Comparison of ENCODE assay signal across 11 mouse cellular contexts in genomic region chr2:37516922-37517462, GRCm38 (mm10). TPM values are rescaled to one million over a fixed set of nuclear protein-coding genes. Genes with fewer than 3 reads are reported as not detected.
A peak's percentile ranks its signal among the peaks of the same experiment; 100 is the strongest.
DNase-seq lines count a peak whose midpoint lies in the region; ATAC-seq and TF ChIP-seq lines count a peak whose summit lies in the region.
"Had no signal": no experiment of that assay in that cellular context is flagged by ENCODE, and none has a peak within 500 bp of the region (broad histone marks: within the 10 kb centered on the region; RNA-seq: fewer than 3 reads in every experiment).

No protein-coding gene starts in this region.

- no peak overlapping the region for H3K4me3 ChIP-seq in heart, adult 2 months
- peak overlapping the region; percentile 48 for H3K4me3 ChIP-seq in hindbrain, embryonic 15.5 days
- H3K4me3 ChIP-seq: erythroblast, embryonic 14.5 days; liver, embryonic 13.5 days had no signal

- intact Hi-C loops in heart, adult 2 months (cut with DNase I) = no loop called here
- intact Hi-C loops in heart, postnatal 36 days (cut with DNase I) = loop anchor here (10.0 kb wide), 1 partner anchor 258 kb away; the partner anchor contains the start of gene Crb2

- peak overlapping the region; percentile 59 for H3K4me2 ChIP-seq in hindbrain, embryonic 15.5 days

- TF ChIP-seq EP300 in heart, adult 2 months (IDR thresholded peaks at IDR 0.05; ENCODE audit: insufficient read depth, low read depth, low read length) = no peak

- H3K9ac ChIP-seq in heart, adult 2 months (ENCODE audit: low read depth, low read length) = peak overlapping the region; percentile 24; the same call in 1 of the 2 replicates
- peak overlapping the region; percentile 46 for H3K9ac ChIP-seq in hindbrain, embryonic 15.5 days
- H3K9ac ChIP-seq: liver, embryonic 13.5 days had no signal

- H3K79me2 ChIP-seq in heart, adult 2 months (replicated peaks; ENCODE audit: control insufficient read depth, insufficient read depth, low read length) = no peaks in the 10 kb centered on the region

- no peak overlapping the region for H3K27ac ChIP-seq in heart, adult 2 months
- H3K27ac ChIP-seq in hindbrain, embryonic 15.5 days (replicated peaks) = peak overlapping the region; percentile 90
- H3K27ac ChIP-seq: liver, embryonic 13.5 days had no signal

- peaks cover 8% of the 10 kb centered on the region for H3K36me3 ChIP-seq in heart, adult 2 months (ENCODE audit: control insufficient read depth, insufficient read depth, low read length)
- H3K36me3 ChIP-seq in hindbrain, embryonic 15.5 days = peaks cover 11% of the 10 kb centered on the region

- H3K27me3 ChIP-seq in heart, adult 2 months (ENCODE audit: control insufficient read depth, insufficient read depth, low read length) = no peaks in the 10 kb centered on the region
- H3K27me3 ChIP-seq in hindbrain, embryonic 15.5 days = no peaks in the 10 kb centered on the region
- H3K27me3 ChIP-seq: CH12.LX; liver, embryonic 13.5 days had no signal

- H3K9me3 ChIP-seq in hindbrain, embryonic 15.5 days = no peaks in the 10 kb centered on the region
- H3K9me3 ChIP-seq: liver, embryonic 13.5 days had no signal

- peaks cover 4% of the 10 kb centered on the region for H3K4me1 ChIP-seq in heart, adult 2 months (ENCODE audit: control insufficient read depth, insufficient read depth, low read length)
- H3K4me1 ChIP-seq in hindbrain, embryonic 15.5 days (replicated peaks) = peaks cover 39% of the 10 kb centered on the region
- H3K4me1 ChIP-seq: liver, embryonic 13.5 days had no signal

- 29% methylated on average over 4 of the region's 4 CpGs for WGBS in heart, adult 2 months
- 20% methylated on average over 4 of the region's 4 CpGs for WGBS in hindbrain, embryonic 15.5 days

- TF ChIP-seq CTCF in heart, adult 2 months (IDR thresholded peaks at IDR 0.05) = peak; percentile 30; the same call in 1 of the 2 replicates

- ATAC-seq in hindbrain, embryonic 15.5 days (ENCODE audit: low FRiP score, low read depth) = peak; percentile 74

- no peak for TF ChIP-seq POLR2A in heart, adult 2 months (IDR thresholded peaks at IDR 0.05; ENCODE audit: insufficient read depth, low read depth, low read length)

- DNase-seq in heart, adult 2 months = peak; percentile 7 to 19
- no peak for DNase-seq in heart, postnatal 36 days
- DNase-seq in right cerebral cortex, adult 18-20 months = peak; percentile 36
- no peak for DNase-seq in right cerebral cortex, postnatal 36 days (ENCODE audit: low spot score in 2 of 2)
- peak; percentile 26 to 27 for DNase-seq in right cerebral cortex, adult 2 months (ENCODE audit: low spot score in 2 of 2)
- no peak for DNase-seq in natural killer cell, adult 2 months (ENCODE audit: low spot score in 2 of 2)
- no peak for DNase-seq in gastrocnemius, postnatal 4 days (ENCODE audit: low spot score in 2 of 2)
- DNase-seq: liver, embryonic 13.5 days had no signal

RNA-seq across cellular contexts. Expression of gene Gpr21, which starts 0.9 kb away (rescaled TPM):
- under 1 TPM; 0.63 to 0.73 TPM for total RNA-seq in heart, adult 2 months (2021)
- 0.37 and 0.50 TPM in 2 replicates for polyA plus RNA-seq in heart, adult 2 months (2012; rRNA removed)
- under 1 TPM; 0.60 to 0.78 TPM for total RNA-seq in heart, postnatal 36 days (2021)
- polyA plus RNA-seq in hindbrain, embryonic 15.5 days (2015; fragmentation: Nextera tagmentation; extraction: Ambion mirVana) = 16.0 and 16.3 TPM in 2 replicates
- total RNA-seq in gastrocnemius, postnatal 4 days (2021) = 1 to 10 TPM; 1.9 to 2.2 TPM
- polyA plus RNA-seq: erythroblast, embryonic 14.5 days had no signal

Comparison
In these comparisons a context has a peak if more than half of its experiments do, and no peak if none do; other contexts are left out.
1. DNase-seq: peak in heart, adult 2 months (2 of 2), right cerebral cortex, adult 18-20 months (single experiment) and right cerebral cortex, adult 2 months (2 of 2); none in heart, postnatal 36 days (0 of 2), right cerebral cortex, postnatal 36 days (0 of 2), natural killer cell, adult 2 months (0 of 2) and gastrocnemius, postnatal 4 days (0 of 2).